8 mouse cellular contexts compared by ENCODE assay signal in the genomic region with DNA sequence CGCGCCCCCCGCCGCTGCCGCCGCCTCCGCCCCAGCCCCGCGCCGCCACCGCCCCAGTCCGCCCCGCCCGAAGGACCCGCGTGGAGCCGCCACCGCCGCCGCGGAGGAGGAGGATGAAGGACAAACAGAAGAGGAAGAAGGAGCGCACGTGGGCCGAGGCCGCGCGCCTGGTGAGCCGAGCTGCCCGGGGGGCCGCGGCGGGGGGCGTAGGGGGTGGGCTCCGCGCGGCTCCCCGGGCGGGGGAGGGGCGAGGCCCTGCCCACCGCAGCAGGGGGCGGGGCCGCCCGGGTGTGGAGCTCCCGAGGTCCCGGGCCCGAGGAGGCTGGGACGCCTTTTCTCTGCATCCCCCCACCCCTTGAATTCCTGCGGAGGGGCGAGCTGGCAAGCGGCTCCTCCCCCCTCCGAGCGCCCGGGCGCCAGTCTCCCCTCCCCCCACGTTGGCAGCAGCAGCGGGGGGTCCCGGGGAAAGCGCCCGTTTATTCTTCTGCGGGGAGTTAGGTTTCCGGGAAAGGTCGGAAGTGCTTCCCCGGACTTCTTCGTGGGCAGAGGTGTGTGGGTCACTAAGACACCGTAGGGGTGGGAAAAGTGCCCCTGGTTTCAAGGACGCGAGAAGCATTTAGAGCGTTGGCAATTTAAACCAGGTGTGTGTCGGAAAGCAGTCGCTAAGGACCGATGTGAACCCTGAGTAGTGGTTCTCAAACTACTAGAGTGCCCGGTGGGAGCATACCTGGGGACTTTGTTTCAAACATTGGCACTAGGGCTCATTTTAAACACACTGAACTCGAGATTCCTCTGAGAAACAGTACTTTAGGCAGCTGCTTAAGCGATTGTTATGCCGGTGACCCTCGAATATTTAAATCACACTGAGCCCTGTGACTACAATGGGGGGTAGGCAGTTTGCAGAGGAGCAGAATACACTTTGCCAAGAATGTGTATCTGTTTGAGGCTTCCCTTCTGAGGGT. TPM values are rescaled to one million over a fixed set of nuclear protein-coding genes. Genes with fewer than 3 reads are reported as not detected.
DNase-seq lines count a peak whose midpoint lies in the region; ATAC-seq lines count a peak whose summit lies in the region.

No protein-coding gene starts in this region.

- peak; percentile 87 for DNase-seq in Muller cell, postnatal 12 days (ENCODE audit: inconsistent ontology term)
- DNase-seq in hindbrain, embryonic 11.5 days (ENCODE audit: low spot score): peak; percentile 84
- peak; percentile 31 to 50 for DNase-seq in left cerebral cortex, postnatal 14 days (ENCODE audit: low spot score in 2 of 2)
- peak; percentile 66 for DNase-seq in right cerebral cortex, postnatal 4 days

- intact Hi-C loops in left cerebral cortex, postnatal 14 days (cut with DNase I): no loop called here

- H3K4me3 ChIP-seq in brown adipose tissue, adult 24 weeks (ENCODE audit: insufficient read depth, low read depth, low read length): peak overlapping the region; percentile 96
- H3K4me3 ChIP-seq in forebrain, embryonic 16.5 days (replicated peaks; ENCODE audit: low read length): peak overlapping the region; percentile 82
- H3K4me3 ChIP-seq in hindbrain, embryonic 11.5 days (ENCODE audit: low read depth, low read length): peak overlapping the region; percentile 92

- peak overlapping the region; percentile 83 for H3K4me2 ChIP-seq in forebrain, embryonic 16.5 days (ENCODE audit: low read length)
- peak overlapping the region; percentile 50 for H3K4me2 ChIP-seq in hindbrain, embryonic 11.5 days (replicated peaks; ENCODE audit: low read depth, low read length)

- no peaks in the 10 kb centered on the region for H3K9me3 ChIP-seq in forebrain, embryonic 16.5 days (ENCODE audit: control insufficient read depth, low read length)
- H3K9me3 ChIP-seq in hindbrain, embryonic 11.5 days (ENCODE audit: control insufficient read depth, low read length): no peaks in the 10 kb centered on the region

- H3K27me3 ChIP-seq in forebrain, embryonic 16.5 days (replicated peaks; ENCODE audit: control insufficient read depth, insufficient read depth, low read length): no peaks in the 10 kb centered on the region
- H3K27me3 ChIP-seq in hindbrain, embryonic 11.5 days (ENCODE audit: control insufficient read depth, insufficient read depth, low read length): no peaks in the 10 kb centered on the region

- peak; percentile 11 for ATAC-seq in forebrain, embryonic 16.5 days
- peak; percentile 48 for ATAC-seq in hindbrain, embryonic 11.5 days (ENCODE audit: low FRiP score)
- ATAC-seq in megakaryocyte progenitor cell, adult 5-6 weeks (replicated peaks; ENCODE audit: poor library complexity): peak; percentile 9
- ATAC-seq in megakaryocyte-erythroid progenitor cell, adult 5-6 weeks (replicated peaks; ENCODE audit: low FRiP score, low TSS enrichment, poor library complexity, severe bottlenecking): no peak

- peak overlapping the region; percentile 94 for H3K27ac ChIP-seq in brown adipose tissue, adult 24 weeks (replicated peaks; ENCODE audit: low read depth, low read length)
- peak overlapping the region; percentile 95 for H3K27ac ChIP-seq in forebrain, embryonic 16.5 days (ENCODE audit: low read length)
- H3K27ac ChIP-seq in hindbrain, embryonic 11.5 days (ENCODE audit: low read depth, low read length): peak overlapping the region; percentile 96

- peaks cover 11% of the 10 kb centered on the region for H3K4me1 ChIP-seq in brown adipose tissue, adult 24 weeks (ENCODE audit: control insufficient read depth, insufficient read depth, insufficient read length, low read length)
- H3K4me1 ChIP-seq in forebrain, embryonic 16.5 days (replicated peaks; ENCODE audit: control insufficient read depth, insufficient read depth, low read length): peaks cover 39% of the 10 kb centered on the region
- H3K4me1 ChIP-seq in hindbrain, embryonic 11.5 days (replicated peaks; ENCODE audit: control insufficient read depth, insufficient read depth, low read length): no peaks in the 10 kb centered on the region

- under 1% methylated on average over 42 of the region's 76 CpGs for WGBS in forebrain, embryonic 16.5 days
- 0% methylated on average over 30 of the region's 76 CpGs for WGBS in hindbrain, embryonic 11.5 days

- no peaks in the 10 kb centered on the region for H3K36me3 ChIP-seq in forebrain, embryonic 16.5 days (ENCODE audit: control insufficient read depth, insufficient read depth)
- H3K36me3 ChIP-seq in hindbrain, embryonic 11.5 days (ENCODE audit: control insufficient read depth, insufficient read depth, low read length): no peaks in the 10 kb centered on the region

- H3K9ac ChIP-seq in forebrain, embryonic 16.5 days (replicated peaks; ENCODE audit: low read depth, low read length): peak overlapping the region; percentile 87
- peak overlapping the region; percentile 95 for H3K9ac ChIP-seq in hindbrain, embryonic 11.5 days (ENCODE audit: low read depth, low read length)

RNA-seq across cellular contexts. Expression of a gene that starts 0.9 kb away (rescaled TPM):
- polyA plus RNA-seq in brown adipose tissue, adult 24 weeks (2012; ENCODE audit: insufficient read depth, insufficient read length, missing spikeins): 4.9 and 6.2 TPM in 2 replicates
- 10.9 and 11.3 TPM in 2 replicates for polyA plus RNA-seq in forebrain, embryonic 16.5 days (2015; fragmentation: Nextera tagmentation; extraction: Ambion mirVana)
- 19.0 and 21.0 TPM in 2 replicates for polyA plus RNA-seq in hindbrain, embryonic 11.5 days (2014; fragmentation: Nextera tagmentation; extraction: Ambion mirVana)
- 10 to 100 TPM; 39.4 to 39.7 TPM for total RNA-seq in left cerebral cortex, postnatal 14 days (2021)
- 31.1 and 32.0 TPM in 2 replicates for total RNA-seq in megakaryocyte progenitor cell, adult 5-6 weeks (2015)
- 20.0 and 24.1 TPM in 2 replicates for total RNA-seq in megakaryocyte progenitor cell, adult 5-6 weeks (2017)
- 51.5 and 58.9 TPM in 2 replicates for total RNA-seq in megakaryocyte-erythroid progenitor cell, adult 5-6 weeks (2014; fragmentation: Nextera tagmentation)
- total RNA-seq in megakaryocyte-erythroid progenitor cell, adult 5-6 weeks (2017): 27.3 and 32.2 TPM in 2 replicates

RNA-seq across cellular contexts. Expression of a gene that starts 55.3 kb away (rescaled TPM):
- polyA plus RNA-seq in brown adipose tissue, adult 24 weeks (2012; ENCODE audit: insufficient read depth, insufficient read length, missing spikeins): 7.3 and 9.4 TPM in 2 replicates
- 21.9 and 24.1 TPM in 2 replicates for polyA plus RNA-seq in forebrain, embryonic 16.5 days (2015; fragmentation: Nextera tagmentation; extraction: Ambion mirVana)
- polyA plus RNA-seq in hindbrain, embryonic 11.5 days (2014; fragmentation: Nextera tagmentation; extraction: Ambion mirVana): 8.2 and 9.4 TPM in 2 replicates
- 10 to 100 TPM; 69.2 to 74.3 TPM for total RNA-seq in left cerebral cortex, postnatal 14 days (2021)
- 3.6 and 5.5 TPM in 2 replicates for total RNA-seq in megakaryocyte progenitor cell, adult 5-6 weeks (2015)
- total RNA-seq in megakaryocyte progenitor cell, adult 5-6 weeks (2017): 9.9 and 11.3 TPM in 2 replicates
- total RNA-seq in megakaryocyte-erythroid progenitor cell, adult 5-6 weeks (2014; fragmentation: Nextera tagmentation): 10.2 and 10.5 TPM in 2 replicates
- total RNA-seq in megakaryocyte-erythroid progenitor cell, adult 5-6 weeks (2017): 8.6 and 10.3 TPM in 2 replicates

Comparison
In these comparisons a context has a peak if more than half of its experiments do, and no peak if none do; other contexts are left out.
1. RNA of a gene that starts 55.3 kb away (total RNA-seq): 69.2 to 74.3 TPM in left cerebral cortex, postnatal 14 days; 8.6 to 10.5 TPM in megakaryocyte-erythroid progenitor cell, adult 5-6 weeks and 3.6 to 11.3 TPM in megakaryocyte progenitor cell, adult 5-6 weeks; every median in the first group is over 4 times any median in the second.
2. Peak in every context shown above with its lines, with median percentiles within 50 percentile points of each other: DNase-seq, H3K27ac ChIP-seq and H3K4me3 ChIP-seq.